Mouse (Mus musculus): ENCODE measurements around the gene Foxd3. TPM values are rescaled to one million over a fixed set of nuclear protein-coding genes. Genes with fewer than 3 reads are reported as not detected.
"Not testable (repeated sequence)": the region's sequence is repeated elsewhere in the genome, so short reads cannot be mapped to it uniquely, and the experiment has no call there.

Foxd3 gene
- total and polyA plus RNA-seq, 3 experiments, result not detected

DNA sequence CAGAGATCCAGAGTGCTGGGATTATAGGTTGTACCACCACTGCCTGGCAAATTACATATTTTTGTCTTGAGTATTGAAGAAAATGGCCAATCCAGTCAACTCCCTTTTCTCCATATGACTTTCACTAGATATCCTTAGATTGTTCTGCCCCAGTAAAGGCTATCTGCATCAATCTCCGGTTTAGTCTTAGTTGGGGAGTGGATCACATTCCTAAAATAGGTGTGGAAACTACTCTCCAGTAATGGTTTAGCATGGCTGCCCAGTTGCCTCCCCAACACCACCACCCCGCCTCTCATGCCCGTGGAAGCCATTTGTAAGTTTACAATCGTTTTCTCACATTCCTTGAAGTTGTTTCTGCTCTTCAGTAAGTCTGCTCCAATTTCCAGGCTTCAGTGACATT lies 19.4 kb upstream of the Foxd3 start:
- peaks cover 12% of the 10 kb centered on the region; the same call in 1 of the 2 replicates for H3K9me3 ChIP-seq (replicated peaks)
- DNase-seq (ENCODE audit: low spot score), result no peak
- no peaks in the 10 kb centered on the region for H3K36me3 ChIP-seq (replicated peaks)
- no peak overlapping the region for H3K4me3 ChIP-seq (ENCODE audit: low read depth, low read length)
- H3K27me3 ChIP-seq (ENCODE audit: insufficient read depth, low read length), result no peaks in the 10 kb centered on the region
- no peaks in the 10 kb centered on the region for H3K4me1 ChIP-seq (ENCODE audit: insufficient read depth, low read depth, low read length)
- TF ChIP-seq CTCF (IDR thresholded peaks at IDR 0.05; ENCODE audit: low read depth, low read length) (no peak), GATA1 (IDR thresholded peaks at IDR 0.05; ENCODE audit: borderline replicate concordance, low read length) (no peak), GATA2 (IDR thresholded peaks at IDR 0.05; ENCODE audit: borderline replicate concordance, low read depth, low read length) (no peak), POLR2AphosphoS5 (IDR thresholded peaks at IDR 0.05; ENCODE audit: insufficient replicate concordance, low read depth, low read length) (no peak), TAL1 (conservative IDR thresholded peaks at IDR 0.05; ENCODE audit: low read depth, low read length) (no peak)
- no peak for ATAC-seq (ENCODE audit: extremely low read depth, insufficient number of reproducible peaks, low FRiP score, poor library complexity, severe bottlenecking)

GRCm38 (mm10) chr4:99640619-99641018 lies 15.5 kb upstream of the Foxd3 start:
- not testable (repeated sequence) for H3K4me1 ChIP-seq (ENCODE audit: insufficient read depth, low read depth, low read length); H3K4me3 ChIP-seq (ENCODE audit: low read depth, low read length); DNase-seq (ENCODE audit: low spot score); ATAC-seq (ENCODE audit: extremely low read depth, insufficient number of reproducible peaks, low FRiP score, poor library complexity, severe bottlenecking); H3K27me3 ChIP-seq (ENCODE audit: insufficient read depth, low read length); H3K9me3 ChIP-seq (replicated peaks); H3K36me3 ChIP-seq (replicated peaks)

DNA sequence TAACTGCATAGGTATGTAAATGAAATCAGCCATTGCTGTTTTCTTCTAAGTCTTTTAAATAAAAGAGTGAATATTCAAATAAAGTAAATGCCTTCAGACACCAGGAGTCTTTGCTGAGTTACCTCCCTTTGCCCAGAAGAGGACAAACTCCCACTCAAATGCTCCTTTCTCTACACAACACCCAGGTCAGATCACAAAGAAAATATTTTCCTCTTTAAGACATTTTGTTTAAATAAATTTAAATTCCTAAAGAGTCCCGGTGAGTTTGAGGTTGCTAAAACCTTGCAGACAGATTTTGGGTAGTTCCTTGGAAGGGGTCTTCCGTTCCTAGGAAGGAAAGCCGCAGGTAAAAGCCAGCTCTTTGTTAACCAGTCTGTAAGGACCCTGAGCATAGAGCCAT lies 14.2 kb upstream of the Foxd3 start:
- DNase-seq (ENCODE audit: low spot score) (no peak), ATAC-seq (ENCODE audit: extremely low read depth, insufficient number of reproducible peaks, low FRiP score, poor library complexity, severe bottlenecking) (no peak)
- TF ChIP-seq GATA1 (IDR thresholded peaks at IDR 0.05; ENCODE audit: borderline replicate concordance, low read length) (no peak), CTCF (IDR thresholded peaks at IDR 0.05; ENCODE audit: low read depth, low read length) (no peak), GATA2 (IDR thresholded peaks at IDR 0.05; ENCODE audit: borderline replicate concordance, low read depth, low read length) (no peak), TAL1 (conservative IDR thresholded peaks at IDR 0.05; ENCODE audit: low read depth, low read length) (no peak), POLR2AphosphoS5 (IDR thresholded peaks at IDR 0.05; ENCODE audit: insufficient replicate concordance, low read depth, low read length) (no peak)
- Histone ChIP-seq H3K4me1 (ENCODE audit: insufficient read depth, low read depth, low read length) (no peaks in the 10 kb centered on the region), H3K36me3 (replicated peaks) (no peaks in the 10 kb centered on the region), H3K4me3 (ENCODE audit: low read depth, low read length) (no peak overlapping the region), H3K9me3 (replicated peaks) (peaks cover 3% of the 10 kb centered on the region; the same call in 1 of the 2 replicates), H3K27me3 (ENCODE audit: insufficient read depth, low read length) (no peaks in the 10 kb centered on the region)

GRCm38 (mm10) chr4:99645560-99645959 lies 10.5 kb upstream of the Foxd3 start:
- TF ChIP-seq CTCF (IDR thresholded peaks at IDR 0.05; ENCODE audit: low read depth, low read length), result no peak
- no peak for TF ChIP-seq TAL1 (conservative IDR thresholded peaks at IDR 0.05; ENCODE audit: low read depth, low read length)
- no peak for TF ChIP-seq GATA1 (IDR thresholded peaks at IDR 0.05; ENCODE audit: borderline replicate concordance, low read length)
- TF ChIP-seq GATA2 (IDR thresholded peaks at IDR 0.05; ENCODE audit: borderline replicate concordance, low read depth, low read length), result no peak
- no peak for TF ChIP-seq POLR2AphosphoS5 (IDR thresholded peaks at IDR 0.05; ENCODE audit: insufficient replicate concordance, low read depth, low read length)
- no peak for ATAC-seq (ENCODE audit: extremely low read depth, insufficient number of reproducible peaks, low FRiP score, poor library complexity, severe bottlenecking)
- H3K4me1 ChIP-seq (ENCODE audit: insufficient read depth, low read depth, low read length), result no peaks in the 10 kb centered on the region
- no peaks in the 10 kb centered on the region for H3K27me3 ChIP-seq (ENCODE audit: insufficient read depth, low read length)
- DNase-seq (ENCODE audit: low spot score), result no peak
- no peaks in the 10 kb centered on the region for H3K36me3 ChIP-seq (replicated peaks)
- no peak overlapping the region for H3K4me3 ChIP-seq (ENCODE audit: low read depth, low read length)
- peaks cover 8% of the 10 kb centered on the region for H3K9me3 ChIP-seq (replicated peaks)

DNA sequence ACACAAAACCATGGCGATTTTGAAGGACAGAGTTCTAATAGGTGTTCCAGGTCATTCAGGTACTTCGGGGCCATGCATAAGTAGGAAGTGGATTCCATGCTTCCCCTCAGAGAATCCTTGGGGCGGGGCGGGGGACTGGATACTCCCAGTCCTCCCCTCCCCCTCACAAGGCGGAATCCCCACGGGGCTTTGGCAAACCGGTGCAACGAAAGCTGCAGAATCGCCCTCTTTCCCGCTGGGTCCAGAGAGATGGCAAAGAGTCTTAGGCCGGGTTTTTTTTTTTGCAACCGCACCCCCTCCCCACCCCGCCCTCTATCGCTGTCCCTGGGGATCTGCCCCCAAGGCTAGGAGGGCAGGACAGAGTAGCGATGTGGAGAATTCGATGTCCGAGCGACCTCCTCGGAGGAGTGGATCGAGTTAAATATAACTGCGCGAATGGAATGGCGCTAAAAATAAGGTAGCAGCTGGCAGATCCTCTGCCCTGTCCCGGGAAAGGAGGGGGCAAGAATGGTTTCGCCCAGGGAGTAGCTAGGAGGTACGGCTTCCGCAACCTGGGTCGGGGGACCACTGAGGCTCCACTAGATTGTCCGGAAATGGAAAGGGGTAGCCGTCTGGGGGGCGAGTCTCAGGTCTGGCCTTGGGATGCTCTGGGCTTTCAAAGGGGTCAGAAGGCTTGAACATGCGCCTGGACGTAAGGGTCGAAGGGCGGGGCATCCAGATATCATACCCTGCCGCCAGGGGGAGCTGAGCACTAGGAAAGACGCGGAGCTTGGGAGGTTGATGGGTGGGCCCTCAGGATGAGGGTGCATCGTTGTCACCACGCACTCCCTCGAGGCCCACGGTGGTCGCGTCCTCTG lies 5.8 kb upstream of the Foxd3 start:
- no peak for DNase-seq (ENCODE audit: low spot score)
- TF ChIP-seq GATA2 (IDR thresholded peaks at IDR 0.05; ENCODE audit: borderline replicate concordance, low read depth, low read length), result no peak
- no peak for TF ChIP-seq TAL1 (conservative IDR thresholded peaks at IDR 0.05; ENCODE audit: low read depth, low read length)
- no peak for TF ChIP-seq GATA1 (IDR thresholded peaks at IDR 0.05; ENCODE audit: borderline replicate concordance, low read length)
- TF ChIP-seq CTCF (IDR thresholded peaks at IDR 0.05; ENCODE audit: low read depth, low read length), result no peak
- no peak for TF ChIP-seq POLR2AphosphoS5 (IDR thresholded peaks at IDR 0.05; ENCODE audit: insufficient replicate concordance, low read depth, low read length)
- H3K4me3 ChIP-seq (ENCODE audit: low read depth, low read length), result no peak overlapping the region; the same call in 1 of the 2 replicates
- no peak for ATAC-seq (ENCODE audit: extremely low read depth, insufficient number of reproducible peaks, low FRiP score, poor library complexity, severe bottlenecking)
- H3K27me3 ChIP-seq (ENCODE audit: insufficient read depth, low read length), result no peaks in the 10 kb centered on the region
- H3K9me3 ChIP-seq (replicated peaks), result peaks cover 47% of the 10 kb centered on the region
- H3K4me1 ChIP-seq (ENCODE audit: insufficient read depth, low read depth, low read length), result no peaks in the 10 kb centered on the region
- H3K36me3 ChIP-seq (replicated peaks), result no peaks in the 10 kb centered on the region

DNA sequence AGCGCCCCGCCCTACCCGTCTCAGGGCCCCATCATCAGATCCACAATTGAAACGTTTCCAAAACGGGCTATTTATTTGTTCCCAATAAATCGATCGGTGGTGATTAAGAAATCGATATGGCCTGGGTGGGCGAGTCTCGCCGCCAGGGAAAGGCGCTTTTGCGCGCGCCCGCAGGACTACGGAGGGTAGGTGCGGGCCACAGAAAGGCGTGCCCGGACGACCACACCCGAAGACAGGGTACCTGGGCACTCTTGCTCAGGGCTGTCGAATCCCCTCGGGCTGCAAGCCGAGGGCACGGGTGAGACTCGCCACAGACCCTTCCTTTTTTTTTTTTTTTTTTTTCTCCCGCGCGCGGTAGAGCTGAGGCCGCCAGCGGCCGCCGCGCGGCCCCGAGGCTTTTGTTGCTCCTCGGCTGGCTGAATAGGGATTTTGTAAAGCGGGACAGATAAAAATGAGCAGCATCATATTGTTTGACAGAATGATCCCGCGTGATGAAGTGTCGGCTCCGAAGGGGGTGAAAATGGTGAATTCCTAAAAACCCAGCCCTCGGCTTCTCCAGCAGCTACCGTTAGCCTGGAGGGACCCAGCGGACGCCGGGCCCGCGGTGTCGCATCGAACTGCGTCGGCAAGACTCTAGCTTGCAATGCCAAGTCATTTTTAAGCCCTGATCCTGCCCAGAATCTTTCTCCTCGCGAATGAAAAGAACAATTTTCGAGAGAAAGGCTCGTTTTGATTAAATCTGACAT lies 5.0 kb upstream of the Foxd3 start:
- no peak overlapping the region for H3K4me3 ChIP-seq (ENCODE audit: low read depth, low read length)
- no peak for ATAC-seq (ENCODE audit: extremely low read depth, insufficient number of reproducible peaks, low FRiP score, poor library complexity, severe bottlenecking)
- TF ChIP-seq TAL1 (conservative IDR thresholded peaks at IDR 0.05; ENCODE audit: low read depth, low read length), result no peak
- no peak for TF ChIP-seq GATA2 (IDR thresholded peaks at IDR 0.05; ENCODE audit: borderline replicate concordance, low read depth, low read length)
- TF ChIP-seq POLR2AphosphoS5 (IDR thresholded peaks at IDR 0.05; ENCODE audit: insufficient replicate concordance, low read depth, low read length), result no peak
- no peak for TF ChIP-seq CTCF (IDR thresholded peaks at IDR 0.05; ENCODE audit: low read depth, low read length)
- no peak for TF ChIP-seq GATA1 (IDR thresholded peaks at IDR 0.05; ENCODE audit: borderline replicate concordance, low read length)

More for the DNA sequence above, 5.0 kb upstream of the Foxd3 start:
- H3K36me3 ChIP-seq (replicated peaks), result no peaks in the 10 kb centered on the region
- DNase-seq (ENCODE audit: low spot score), result no peak
- H3K4me1 ChIP-seq (ENCODE audit: insufficient read depth, low read depth, low read length), result no peaks in the 10 kb centered on the region
- peaks cover 53% of the 10 kb centered on the region for H3K9me3 ChIP-seq (replicated peaks)
- H3K27me3 ChIP-seq (ENCODE audit: insufficient read depth, low read length), result no peaks in the 10 kb centered on the region; the same call in 1 of the 2 replicates

Measured in G1E (cell line).